Mouse (Mus musculus) ES-Bruce4 (cell line): ENCODE measurements around the gene Enc1.

Experiments used
- CTCF ChIP-seq: IDR thresholded peaks from one replicate; pipeline ENCODE4 v1.8.1; 2011; ENCODE audit warnings: low read depth, low read length
- EP300 ChIP-seq: IDR thresholded peaks from 2 replicates; pipeline ENCODE4 v1.6.1; 2011; ENCODE audit warnings: low read depth, low read length; ENCODE audit not compliant: insufficient read depth
- POLR2A ChIP-seq: IDR thresholded peaks from one replicate; pipeline ENCODE4 v1.8.1; 2011; ENCODE audit warnings: low read length; ENCODE audit not compliant: insufficient read depth

GRCm38 (mm10) chr13:97253994-97254393, 13.1 kb downstream of the Enc1 start:
- TF ChIP-seq POLR2A = no peak
- no peak for TF ChIP-seq EP300
- TF ChIP-seq CTCF = no peak
